Mouse (Mus musculus): ENCODE results near the gene Pole2.

DNA sequence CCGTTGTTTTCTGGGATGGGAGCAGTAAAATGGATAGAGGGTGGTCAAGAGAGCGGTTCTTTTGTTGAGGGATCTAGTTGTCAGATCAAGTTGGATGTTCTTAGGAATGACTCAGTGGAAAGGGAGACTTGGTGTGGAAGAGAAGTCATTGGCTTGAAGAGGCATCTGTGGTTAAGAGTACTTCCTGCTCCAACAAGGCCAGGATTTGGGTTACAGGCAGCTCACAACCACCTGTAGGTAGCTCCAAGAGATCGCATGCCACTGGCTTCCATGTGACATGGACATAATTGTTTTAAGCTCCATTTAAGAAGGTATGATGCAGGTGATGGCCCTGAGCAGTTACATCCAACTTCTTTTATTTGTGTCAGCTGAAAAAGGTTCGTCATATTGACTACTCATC, 21.8 kb upstream of the Pole2 start:
- TF ChIP-seq CTCF (IDR thresholded peaks at IDR 0.05; ENCODE audit: insufficient read depth, low read depth, low read length) = no peak
- TF ChIP-seq POLR2A (IDR thresholded peaks at IDR 0.05; ENCODE audit: insufficient read depth, low read depth, low read length) = no peak

Data from olfactory bulb, adult 2 months (tissue).